Mouse (Mus musculus): Measurements from ENCODE around the gene Tpx2. TPM values are rescaled to one million over a fixed set of nuclear protein-coding genes. Genes with fewer than 3 reads are reported as not detected.

The Tpx2 gene
- total RNA-seq, 2 experiments from 2014 or later = 22.2 to 24.0 TPM

GRCm38 (mm10) chr2:152911432-152911831, 63.7 kb downstream of the Tpx2 start:
- no peak for DNase-seq (ENCODE audit: low spot score in 2 of 2)

GRCm38 (mm10) chr2:152913471-152913870, 65.7 kb downstream of the Tpx2 start:
- DNase-seq (ENCODE audit: low spot score in 2 of 2) = no peak

GRCm38 (mm10) chr2:152914310-152915120, 66.8 kb downstream of the Tpx2 start:
- DNase-seq (ENCODE audit: low spot score in 2 of 2) = peak; percentile 69 to 85

GRCm38 (mm10) chr2:152915453-152915852, 67.7 kb downstream of the Tpx2 start:
- no peak for DNase-seq (ENCODE audit: low spot score in 2 of 2)

GRCm38 (mm10) chr2:152916111-152916510, 68.3 kb downstream of the Tpx2 start:
- DNase-seq (ENCODE audit: low spot score in 2 of 2) = no peak

- DNase-seq (ENCODE audit: low spot score in 2 of 2) = no peak
These were observed 69.9 kb downstream of the Tpx2 start for GRCm38 (mm10) chr2:152917671-152918070.

- DNase-seq (ENCODE audit: low spot score in 2 of 2) = no peak
These were observed 74.6 kb downstream of the Tpx2 start for GRCm38 (mm10) chr2:152922376-152922775.

- no peak for DNase-seq (ENCODE audit: low spot score in 2 of 2)
These were observed 75.9 kb downstream of the Tpx2 start for GRCm38 (mm10) chr2:152923621-152924020.

GRCm38 (mm10) chr2:152924128-152924527, 76.4 kb downstream of the Tpx2 start:
- DNase-seq (ENCODE audit: low spot score in 2 of 2) = no peak

GRCm38 (mm10) chr2:152924543-152924942, 76.8 kb downstream of the Tpx2 start:
- no peak for DNase-seq (ENCODE audit: low spot score in 2 of 2)

- DNase-seq (ENCODE audit: low spot score in 2 of 2) = peak; percentile 55 to 75
These were observed 77.6 kb downstream of the Tpx2 start for GRCm38 (mm10) chr2:152925189-152925872.

GRCm38 (mm10) chr2:152926896-152927295, 79.1 kb downstream of the Tpx2 start:
- no peak for DNase-seq (ENCODE audit: low spot score in 2 of 2)

- DNase-seq (ENCODE audit: low spot score in 2 of 2) = no peak
These were observed 79.6 kb downstream of the Tpx2 start for GRCm38 (mm10) chr2:152927371-152927770.

- no peak for DNase-seq (ENCODE audit: low spot score in 2 of 2)
These were observed 80.6 kb downstream of the Tpx2 start for GRCm38 (mm10) chr2:152928219-152928987.

- DNase-seq (ENCODE audit: low spot score in 2 of 2) = no peak
These were observed 81.2 kb downstream of the Tpx2 start for GRCm38 (mm10) chr2:152928988-152929370.

- DNase-seq (ENCODE audit: low spot score in 2 of 2) = peak in 1 of 2 experiments; percentile 54
These were observed 82.5 kb downstream of the Tpx2 start for GRCm38 (mm10) chr2:152930276-152930675.

GRCm38 (mm10) chr2:152931456-152932160, 83.8 kb downstream of the Tpx2 start:
- DNase-seq (ENCODE audit: low spot score in 2 of 2) = no peak

GRCm38 (mm10) chr2:152933048-152933447, 85.3 kb downstream of the Tpx2 start, which contains the start of gene Foxs1:
Foxs1 (minus strand) TSS chr2:152933208.
- no peak for DNase-seq (ENCODE audit: low spot score in 2 of 2)

GRCm38 (mm10) chr2:152933614-152934013, 85.8 kb downstream of the Tpx2 start:
- peak in 1 of 2 experiments; percentile 66 for DNase-seq (ENCODE audit: low spot score in 2 of 2)

- DNase-seq (ENCODE audit: low spot score in 2 of 2) = peak in 1 of 2 experiments; percentile 39
These were observed 92.1 kb downstream of the Tpx2 start for GRCm38 (mm10) chr2:152939846-152940245.

GRCm38 (mm10) chr2:152941106-152941505, 93.3 kb downstream of the Tpx2 start:
- no peak for DNase-seq (ENCODE audit: low spot score in 2 of 2)

Measured in gastrocnemius, postnatal 4 days (tissue).